Mouse (Mus musculus): ENCODE results near the gene BC048679.

DNA sequence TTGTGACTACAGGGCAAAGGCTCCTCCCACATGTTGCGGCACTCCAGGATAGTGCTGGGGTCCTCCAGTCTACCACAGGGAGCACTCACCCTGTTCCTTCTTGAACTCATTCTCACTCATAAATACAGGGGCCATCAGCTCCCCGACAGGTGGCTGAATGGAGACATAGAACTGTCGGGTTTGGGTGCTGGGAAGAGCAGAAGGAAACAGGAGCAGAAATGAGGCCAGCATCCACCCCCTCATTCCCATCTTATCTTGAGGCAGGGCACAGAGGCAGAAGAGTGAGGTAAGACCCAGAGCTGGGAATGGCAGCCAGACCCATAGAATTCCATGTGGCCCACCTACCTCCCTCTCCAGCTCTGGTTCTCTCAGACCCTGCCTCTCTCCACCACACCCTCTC is 35.3 kb downstream of the BC048679 start:
- TF ChIP-seq CHD2 (IDR thresholded peaks at IDR 0.05; ENCODE audit: low read depth, low read length), result no peak
- no peak for TF ChIP-seq ZNF384 (IDR thresholded peaks at IDR 0.05; ENCODE audit: low read depth, low read length)
